Mouse (Mus musculus) layer of hippocampus, postnatal 25 days (tissue): ENCODE measurements around the gene Fastkd5. TPM values are rescaled to one million over a fixed set of nuclear protein-coding genes. Genes with fewer than 3 reads are reported as not detected.
"Not testable (repeated sequence)": the region's sequence is repeated elsewhere in the genome, so short reads cannot be mapped to it uniquely, and the experiment has no call there.

Experiments used
- DNase-seq, 2 experiments: peaks; one replicate each; pipeline ENCODE4 v3.0.0; 2022; ENCODE audit warnings: mixed read lengths in 2 of 2, low spot score in 1 of 2; ENCODE audit errors: extremely low spot score in 1 of 2
- total RNA-seq, 2 experiments: library from RNA; stranded (reverse); gene quantifications; 2 replicates each; pipeline ENCODE4 v1.2.3; 2021

Fastkd5 gene
- total RNA-seq, 2 experiments from 2014 or later, result 7.9 to 9.1 TPM

DNA sequence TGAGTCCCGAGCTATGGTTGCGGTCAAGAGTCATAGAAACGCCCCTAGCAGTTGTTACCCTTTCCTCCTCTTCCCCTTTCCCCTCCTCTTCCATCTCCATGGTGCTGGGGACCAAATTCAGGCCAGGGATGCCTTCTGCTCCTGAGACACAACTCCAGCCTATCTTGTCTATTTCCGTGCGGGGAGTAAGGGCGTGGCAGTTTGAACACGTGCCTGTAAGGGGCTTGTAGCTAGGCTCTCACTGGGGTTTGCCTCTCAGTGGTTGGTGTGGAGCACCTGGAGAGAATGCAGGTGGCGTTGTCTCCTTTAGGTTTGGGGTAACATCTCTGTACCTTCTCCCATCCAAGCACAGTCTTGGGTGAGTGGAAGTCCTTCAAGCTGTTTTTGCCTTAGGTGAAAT lies 50.0 kb downstream of the Fastkd5 start:
- DNase-seq, result no peak

GRCm38 (mm10) chr2:130578148-130578547 lies 51.7 kb downstream of the Fastkd5 start:
- DNase-seq, result peak; percentile 60 to 78

GRCm38 (mm10) chr2:130577632-130578031 lies 52.2 kb downstream of the Fastkd5 start:
- DNase-seq, result no peak

GRCm38 (mm10) chr2:130577021-130577420 lies 52.8 kb downstream of the Fastkd5 start:
- DNase-seq, result no peak

GRCm38 (mm10) chr2:130576564-130576963 lies 53.3 kb downstream of the Fastkd5 start:
- not testable (repeated sequence) for DNase-seq

- no peak for DNase-seq
Measured at GRCm38 (mm10) chr2:130575873-130576272, 54.0 kb downstream of the Fastkd5 start, which contains the start of gene Oxt. Gene Oxt, plus strand, starts transcription at chr2:130576173.

DNA sequence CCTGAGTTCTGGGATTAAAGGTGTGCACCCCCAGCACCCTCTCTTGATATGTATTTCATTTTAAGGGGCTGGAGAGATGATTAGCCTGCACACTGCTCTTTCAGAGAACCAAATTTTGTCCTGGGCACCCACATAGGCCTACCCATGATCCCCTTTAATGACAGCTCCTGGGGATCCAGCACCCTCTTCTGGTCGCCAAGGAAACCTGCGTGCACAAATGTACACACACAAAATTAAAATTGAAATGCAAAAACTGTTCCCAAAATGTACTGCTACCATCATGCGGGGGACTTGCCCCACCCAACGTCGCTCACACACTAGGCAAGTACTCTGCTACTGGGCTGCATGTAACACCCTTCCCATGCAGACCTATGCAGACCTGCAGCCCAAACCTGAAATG lies 54.9 kb downstream of the Fastkd5 start:
- DNase-seq, result no peak

- DNase-seq, result no peak
Measured at GRCm38 (mm10) chr2:130569926-130570325, 59.9 kb downstream of the Fastkd5 start.

GRCm38 (mm10) chr2:130568921-130569320 lies 60.9 kb downstream of the Fastkd5 start:
- no peak for DNase-seq

DNA sequence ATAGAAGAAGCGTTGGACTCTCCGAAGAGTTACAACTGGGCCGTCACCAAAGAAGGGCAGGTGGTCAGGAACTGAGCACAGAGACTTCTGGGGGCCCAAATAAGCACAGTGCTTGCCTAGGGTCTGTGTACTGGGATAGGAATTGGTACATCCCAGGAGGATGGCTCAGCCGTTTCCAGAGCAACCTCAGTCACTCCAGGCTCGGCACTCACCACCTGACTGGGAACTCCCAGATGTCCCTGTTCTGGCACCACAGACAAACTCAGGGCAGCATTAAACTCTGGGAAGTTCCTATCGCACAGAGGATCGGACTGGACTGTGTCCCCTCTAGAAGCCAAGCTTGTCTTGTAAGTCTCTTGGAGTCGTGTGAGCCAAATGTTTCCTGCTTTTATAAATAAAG lies 64.8 kb downstream of the Fastkd5 start:
- no peak for DNase-seq

DNA sequence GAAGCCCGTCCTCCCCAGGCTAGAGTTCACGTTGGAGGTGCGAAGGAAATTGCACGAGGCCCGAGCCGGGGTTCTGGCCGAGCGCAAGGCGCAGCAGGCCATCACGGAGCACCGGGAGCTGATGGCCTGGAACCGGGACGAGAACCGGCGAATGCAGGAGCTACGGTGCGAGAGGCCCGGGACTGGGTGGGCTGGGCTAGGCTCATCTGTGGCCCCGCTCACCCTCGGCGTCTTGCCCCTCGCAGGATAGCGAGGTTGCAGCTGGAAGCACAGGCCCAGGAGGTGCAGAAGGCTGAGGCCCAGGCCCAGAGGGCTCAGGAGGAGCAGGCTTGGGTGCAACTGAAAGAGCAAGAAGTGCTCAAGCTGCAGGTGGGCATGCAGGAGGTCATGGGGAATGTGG lies 65.8 kb downstream of the Fastkd5 start:
- no peak for DNase-seq

Other genes with a start within 250 kb of the Fastkd5 start
- gene Cpxm1, start 232.5 kb downstream of the Fastkd5 start, total RNA-seq, result 1 to 10 TPM; 6.3 to 6.8 TPM
- gene Gm28372, start 224.8 kb downstream of the Fastkd5 start, total RNA-seq, result not detected
- gene 1700020A23Rik, start 224.8 kb downstream of the Fastkd5 start, total RNA-seq, result not detected
- not detected for gene Tmem239, start 223.5 kb downstream of the Fastkd5 start, total RNA-seq
- gene Vps16, start 205.7 kb downstream of the Fastkd5 start, total RNA-seq, result 10 to 100 TPM; 91.6 to 95.2 TPM
- gene Pced1a, start 205.3 kb downstream of the Fastkd5 start, total RNA-seq, result 10 to 100 TPM; 22.4 to 25.4 TPM
- 100 to 1,000 TPM; 322 to 337 TPM for gene Ptpra, start 179.7 kb downstream of the Fastkd5 start, total RNA-seq
- gene Mrps26, start 66.3 kb downstream of the Fastkd5 start, total RNA-seq, result 10 to 100 TPM; 89.4 to 97.0 TPM
- not detected for gene Oxt, start 53.9 kb downstream of the Fastkd5 start, total RNA-seq
- 1 to 10 TPM; 1.5 to 2.1 TPM for gene Avp, start 47.5 kb downstream of the Fastkd5 start, total RNA-seq
- gene Ubox5, start within 50 bp of the Fastkd5 start, total RNA-seq, result 1 to 10 TPM; 9.2 to 9.7 TPM
- 100 to 1,000 TPM; 159 to 163 TPM for gene Lzts3, start 12.8 kb upstream of the Fastkd5 start, total RNA-seq
- gene Ddrgk1, start 34.6 kb upstream of the Fastkd5 start, total RNA-seq, result 10 to 100 TPM; 84.1 to 88.1 TPM
- gene Itpa, start 37.6 kb upstream of the Fastkd5 start, total RNA-seq, result 10 to 100 TPM; 34.8 to 41.4 TPM
- gene Slc4a11, start 67.5 kb upstream of the Fastkd5 start, total RNA-seq, result under 1 TPM; 0.23 to 0.57 TPM